Mouse (Mus musculus) kidney, adult 2 months (tissue): Measurements from ENCODE around the gene Gys2.

Experiments
- CTCF ChIP-seq: fragments of 200-500 bp; conservative IDR thresholded peaks from 2 replicates; pipeline ENCODE4 v1.5.1; 2011; ENCODE audit warnings: low read depth, mild to moderate bottlenecking, control low read depth, low read length, moderate library complexity, mixed read lengths; ENCODE audit not compliant: insufficient read depth, insufficient read length
- POLR2A ChIP-seq: fragments of 200-500 bp; IDR thresholded peaks from one replicate; pipeline ENCODE4 v1.6.1; 2011; ENCODE audit warnings: low read depth, low read length, control low read depth

- TF ChIP-seq POLR2A (no peak), CTCF (no peak)
Observed at GRCm38 (mm10) chr6:142512902-142513301, 40.0 kb upstream of the Gys2 start.
